Mouse (Mus musculus): ENCODE measurements around the gene Nes. TPM values are rescaled to one million over a fixed set of nuclear protein-coding genes. Genes with fewer than 3 reads are reported as not detected.

Gene Nes
- total RNA-seq, 2 experiments from 2014 or later, result 3.6 to 4.7 TPM

GRCm38 (mm10) chr3:87981894-87982835 lies 11.3 kb downstream of the Nes start:
- DNase-seq (ENCODE audit: low spot score in 2 of 2), result no peak

GRCm38 (mm10) chr3:87982836-87983601 lies 12.1 kb downstream of the Nes start:
- DNase-seq (ENCODE audit: low spot score in 2 of 2), result no peak

- DNase-seq (ENCODE audit: low spot score in 2 of 2), result no peak
Measured at GRCm38 (mm10) chr3:87983627-87984026, 12.7 kb downstream of the Nes start.

- no peak for DNase-seq (ENCODE audit: low spot score in 2 of 2)
Measured at GRCm38 (mm10) chr3:87984094-87984493, 13.2 kb downstream of the Nes start.

DNA sequence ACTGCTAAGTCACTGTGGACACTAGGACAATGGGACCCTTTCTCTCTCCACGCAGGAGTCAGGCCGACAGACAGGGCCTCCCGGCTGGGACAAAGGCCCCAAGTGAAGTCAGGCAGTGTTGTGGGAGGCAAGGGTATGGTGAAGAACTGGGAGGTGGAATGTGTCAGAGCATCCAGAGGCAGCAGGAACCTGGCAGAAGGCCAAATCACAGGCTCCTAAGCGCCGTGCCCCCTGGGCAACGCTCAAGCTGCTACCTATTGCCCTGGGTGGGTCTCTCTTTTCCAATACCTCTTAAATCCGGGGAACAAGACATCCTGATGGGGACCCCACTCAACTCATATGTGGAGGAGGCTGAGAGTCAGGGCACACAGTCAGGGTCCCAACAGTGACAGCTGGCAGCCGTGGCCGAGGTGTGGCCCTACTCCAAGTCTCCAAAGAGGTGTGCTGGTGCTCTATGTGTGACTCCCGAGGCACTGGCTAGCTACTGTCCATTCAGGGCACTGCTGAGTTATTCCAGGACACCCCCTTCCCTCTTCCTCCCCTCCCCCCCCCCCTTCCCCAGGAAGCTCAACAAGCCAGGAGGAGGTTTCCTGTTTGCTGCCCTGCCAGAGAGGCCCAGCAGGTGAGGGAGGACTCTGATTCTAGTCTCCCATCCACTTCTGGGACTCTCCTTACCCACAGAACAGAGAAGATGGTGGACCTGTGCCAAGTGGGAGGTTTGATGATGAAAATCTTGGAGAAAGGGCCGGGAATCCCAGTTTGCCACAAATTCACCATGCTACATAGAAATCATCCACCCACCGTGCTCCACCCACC lies 14.8 kb downstream of the Nes start:
- no peak for DNase-seq (ENCODE audit: low spot score in 2 of 2)

DNA sequence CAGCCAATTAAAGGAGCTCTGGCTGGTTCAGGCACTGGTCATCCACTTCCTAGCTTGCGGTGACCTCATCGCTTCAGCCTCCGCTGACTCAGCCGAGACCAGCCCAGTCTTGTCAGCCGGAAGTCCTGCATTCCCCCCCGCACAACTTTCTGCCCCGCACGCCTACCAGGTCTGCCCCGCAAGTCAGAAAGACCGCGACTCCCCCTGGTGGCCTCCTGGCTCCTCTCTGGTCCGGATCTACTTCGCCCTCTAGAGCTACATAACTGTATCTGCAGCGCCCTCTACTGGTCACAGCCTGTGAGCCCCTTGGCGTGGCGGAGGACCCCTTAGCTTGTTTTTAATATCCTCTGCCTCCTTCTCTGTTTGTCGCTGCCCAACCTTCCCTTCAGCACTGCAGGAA lies 16.0 kb downstream of the Nes start:
- DNase-seq (ENCODE audit: low spot score in 2 of 2), result peak; percentile 78 to 93

GRCm38 (mm10) chr3:87987633-87988032 lies 16.8 kb downstream of the Nes start:
- no peak for DNase-seq (ENCODE audit: low spot score in 2 of 2)

- no peak for DNase-seq (ENCODE audit: low spot score in 2 of 2)
Measured at GRCm38 (mm10) chr3:87988068-87988467, 17.2 kb downstream of the Nes start.

DNA sequence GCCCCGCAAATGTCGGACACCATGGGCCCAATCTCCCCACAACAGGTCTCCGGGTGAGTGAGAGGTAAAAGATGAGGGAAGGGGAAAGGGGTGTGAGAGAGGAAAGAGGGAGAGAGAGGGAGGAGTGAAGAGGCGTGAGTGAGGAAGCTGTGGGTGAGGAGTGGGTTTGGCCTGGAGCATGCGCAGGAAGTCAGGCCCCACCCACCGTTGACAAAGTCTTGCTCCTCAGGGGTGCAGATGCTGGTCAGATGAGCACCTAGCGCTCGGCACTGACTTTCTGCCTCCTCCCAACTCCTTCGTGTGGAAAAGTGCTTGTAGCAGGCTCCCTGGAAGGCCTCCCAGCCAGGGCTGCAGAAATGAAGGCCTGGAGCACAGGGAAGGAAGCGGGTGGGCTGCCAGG lies 19.1 kb downstream of the Nes start:
- DNase-seq (ENCODE audit: low spot score in 2 of 2), result no peak

- no peak for DNase-seq (ENCODE audit: low spot score in 2 of 2)
Measured at GRCm38 (mm10) chr3:87993436-87993835, 22.6 kb downstream of the Nes start.

DNA sequence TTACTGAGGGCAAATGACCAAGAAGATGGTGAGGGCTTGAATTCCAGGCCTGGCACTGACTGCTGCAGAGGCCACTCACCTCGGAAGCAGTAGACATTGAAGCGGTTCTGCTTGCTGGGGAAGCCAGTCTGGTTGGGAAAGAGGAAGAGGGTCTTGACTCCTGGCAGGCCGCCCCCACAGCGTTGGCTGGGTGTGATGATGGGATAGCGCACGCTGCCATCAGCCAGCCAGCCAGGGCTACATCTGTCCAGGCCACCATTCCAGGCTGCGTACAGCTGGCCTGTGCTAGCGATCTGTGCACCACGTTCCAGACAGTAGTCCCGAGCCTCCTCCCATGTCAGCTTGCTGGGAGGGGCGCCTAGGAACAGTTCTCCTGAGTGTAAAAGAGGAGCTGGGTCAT lies 24.5 kb downstream of the Nes start:
- no peak for DNase-seq (ENCODE audit: low spot score in 2 of 2)

- no peak for DNase-seq (ENCODE audit: low spot score in 2 of 2)
Measured at GRCm38 (mm10) chr3:87996401-87996800, 25.5 kb downstream of the Nes start.

DNA sequence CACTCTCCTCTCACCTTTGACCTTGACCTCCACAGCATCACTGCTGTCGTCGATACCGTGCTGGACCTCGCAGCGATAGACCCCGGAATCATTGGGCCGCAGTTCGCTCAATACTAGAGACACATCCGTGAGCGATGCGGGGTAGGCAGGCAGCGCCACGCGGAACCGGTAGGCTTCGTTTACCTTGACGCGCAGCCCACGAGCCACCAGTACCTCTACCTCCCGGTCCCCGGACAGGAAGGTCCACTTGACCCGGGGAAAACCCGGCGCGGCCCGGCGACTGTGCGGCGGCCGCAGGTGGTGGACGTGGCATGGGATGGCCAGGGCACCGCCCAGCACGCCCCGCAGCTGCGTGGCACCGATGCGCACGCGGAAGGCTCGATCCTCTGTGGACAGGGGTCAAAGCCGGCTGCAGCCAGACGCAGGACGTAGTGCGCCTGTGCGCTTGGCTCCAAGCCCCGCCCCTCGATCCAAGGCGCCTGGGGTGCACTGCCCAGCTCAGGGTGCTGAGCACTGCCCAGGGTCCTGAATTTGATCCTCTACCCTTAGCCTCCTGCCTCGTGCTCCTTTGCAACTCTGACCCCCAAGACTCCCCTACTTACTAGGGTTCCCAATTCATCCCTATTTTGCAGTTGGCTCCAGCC lies 26.2 kb downstream of the Nes start:
- no peak for DNase-seq (ENCODE audit: low spot score in 2 of 2)

- peak in 1 of 2 experiments; percentile 67 for DNase-seq (ENCODE audit: low spot score in 2 of 2)
Measured at GRCm38 (mm10) chr3:87998747-87999146, 27.9 kb downstream of the Nes start.

- DNase-seq (ENCODE audit: low spot score in 2 of 2), result no peak
Measured at GRCm38 (mm10) chr3:87999243-87999895, 28.5 kb downstream of the Nes start.

GRCm38 (mm10) chr3:88000181-88000580 lies 29.3 kb downstream of the Nes start, which contains the start of gene Bcan:
Gene Bcan, minus strand, starts transcription at chr3:88000230.
- peak in 1 of 2 experiments; percentile 67 for DNase-seq (ENCODE audit: low spot score in 2 of 2)

- DNase-seq (ENCODE audit: low spot score in 2 of 2), result peak in 1 of 2 experiments; percentile 58
Measured at GRCm38 (mm10) chr3:88000816-88001595, 30.1 kb downstream of the Nes start.

DNA sequence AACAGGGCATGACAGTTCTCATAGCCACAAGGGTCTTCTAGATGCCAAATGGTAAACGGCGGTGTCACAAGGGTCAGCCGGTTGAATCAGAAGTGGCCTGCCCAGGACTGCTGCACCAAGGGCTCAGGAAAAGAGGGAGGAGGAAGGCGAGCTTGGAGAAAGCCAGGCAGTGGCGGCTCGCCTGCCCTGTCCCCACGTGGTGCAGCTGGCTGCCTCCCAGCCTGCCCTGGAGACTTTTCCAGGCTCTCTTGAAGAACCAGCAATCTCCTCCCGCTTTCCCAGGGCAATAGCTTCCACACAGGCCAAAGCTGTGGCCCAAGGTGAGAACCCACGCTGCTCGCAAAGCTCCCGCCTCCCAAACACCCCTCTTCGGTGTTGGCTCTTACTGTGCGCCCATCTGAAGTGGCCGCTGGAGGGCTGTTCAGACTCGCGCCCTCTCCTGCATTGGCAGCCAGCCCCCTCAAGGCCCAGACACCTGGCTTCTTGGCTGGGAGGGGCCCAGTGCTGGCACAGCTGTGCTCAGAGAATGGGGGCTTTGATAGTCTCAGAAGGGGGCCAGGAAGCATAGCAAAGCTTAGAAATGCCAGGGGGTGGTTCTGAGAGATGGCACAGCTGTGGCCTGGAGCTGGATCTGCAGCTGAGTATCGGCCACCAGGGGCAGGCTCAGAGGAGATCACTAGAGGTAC lies 31.6 kb downstream of the Nes start:
- no peak for DNase-seq (ENCODE audit: low spot score in 2 of 2)

Data from layer of hippocampus, adult 18-20 months (tissue).